Mouse (Mus musculus) brain, embryonic 18.5 days (tissue): ENCODE measurements around the gene Ooep.

ENCODE experiments used
- DNase-seq: peaks from one replicate; pipeline ENCODE4 v3.0.0-alpha.2; 2012; ENCODE audit warnings: low read depth, low spot score

Ooep gene

DNA sequence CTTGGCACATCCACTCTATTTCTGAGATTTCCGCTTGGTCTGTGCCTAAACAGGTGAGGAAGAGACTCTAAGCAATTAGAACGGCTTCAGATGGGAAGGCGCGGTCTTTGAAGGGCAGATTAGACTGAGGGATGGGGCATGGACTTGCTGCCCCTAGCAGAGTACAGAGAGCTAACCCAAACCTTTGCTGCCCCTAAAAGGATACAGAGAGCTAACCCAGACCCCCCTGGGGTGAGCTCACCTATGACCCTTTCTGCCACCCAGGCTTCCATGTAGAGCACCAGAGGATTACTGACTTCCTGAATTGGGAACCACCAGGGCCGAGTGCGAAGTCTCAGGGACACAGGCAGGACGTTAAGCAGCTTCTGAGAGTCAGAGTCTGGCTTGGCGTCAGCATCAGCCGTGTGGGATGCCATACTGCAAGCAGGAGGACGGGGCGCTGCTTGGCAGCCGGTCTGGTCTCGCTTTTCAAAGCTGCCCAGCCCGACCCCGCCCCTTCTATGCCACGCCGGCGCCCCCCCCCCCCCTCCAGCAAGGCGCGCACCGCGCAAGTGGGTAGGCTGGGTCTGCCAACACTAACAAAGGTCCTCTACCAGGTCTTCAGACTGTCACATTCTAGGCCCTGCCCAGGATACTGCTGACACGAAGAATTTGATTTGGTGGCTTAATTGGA is at the start of gene Ooep:
Ooep (minus strand) TSS at position 613 of the 673 bp plus-strand sequence.
- no peak for DNase-seq

DNA sequence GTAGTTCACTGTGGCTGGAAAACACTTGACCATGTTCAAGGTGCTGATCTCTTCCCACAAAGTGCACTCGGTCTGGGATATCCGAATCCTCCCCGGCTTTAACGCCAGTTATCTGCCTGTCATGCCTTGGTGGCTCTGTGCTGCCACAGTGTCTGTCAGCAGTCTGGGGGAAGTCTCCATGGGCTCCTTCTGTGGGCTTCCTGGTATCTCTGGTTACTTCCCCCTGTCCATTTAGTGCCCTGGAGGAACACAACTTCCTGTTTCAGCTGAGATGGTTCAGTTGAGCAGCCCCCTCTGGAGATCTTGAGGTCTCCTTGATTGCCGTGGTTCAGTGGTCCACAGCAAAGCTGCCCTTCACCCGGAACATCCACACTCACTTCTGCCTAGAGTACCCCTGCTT is 49.7 kb upstream of the Ooep start:
- DNase-seq: no peak

GRCm38 (mm10) chr9:78427362-78427781 is 48.8 kb upstream of the Ooep start:
- DNase-seq: no peak

DNA sequence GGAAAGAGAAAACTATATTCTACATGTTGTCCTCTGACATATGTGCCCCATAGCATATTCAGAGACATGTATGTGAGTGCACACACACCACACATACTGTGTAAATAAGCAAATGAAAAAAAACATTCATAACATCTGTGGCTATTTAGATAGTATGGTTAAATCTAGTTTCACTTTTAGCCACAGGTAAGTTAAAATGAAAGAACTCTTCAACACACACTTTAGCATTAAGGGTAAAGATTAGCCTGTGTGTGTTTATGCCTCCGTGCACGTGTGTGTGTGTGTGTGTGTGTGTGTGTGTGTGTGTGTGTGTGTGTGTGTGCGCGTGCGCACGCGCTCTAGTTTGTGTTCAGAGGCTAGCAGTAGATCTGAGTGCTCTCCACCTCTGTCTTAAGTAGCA is 23.1 kb upstream of the Ooep start:
- no peak for DNase-seq

GRCm38 (mm10) chr9:78400570-78400969 is 22.0 kb upstream of the Ooep start:
- no peak for DNase-seq

- no peak for DNase-seq
Measured at GRCm38 (mm10) chr9:78396517-78396916, 18.0 kb upstream of the Ooep start.

- no peak for DNase-seq
Measured at GRCm38 (mm10) chr9:78395630-78396351, 17.3 kb upstream of the Ooep start, which contains the start of gene Ddx43. Gene Ddx43 (plus strand): TSS chr9:78395777.

GRCm38 (mm10) chr9:78395244-78395629 is 16.7 kb upstream of the Ooep start:
- no peak for DNase-seq

DNA sequence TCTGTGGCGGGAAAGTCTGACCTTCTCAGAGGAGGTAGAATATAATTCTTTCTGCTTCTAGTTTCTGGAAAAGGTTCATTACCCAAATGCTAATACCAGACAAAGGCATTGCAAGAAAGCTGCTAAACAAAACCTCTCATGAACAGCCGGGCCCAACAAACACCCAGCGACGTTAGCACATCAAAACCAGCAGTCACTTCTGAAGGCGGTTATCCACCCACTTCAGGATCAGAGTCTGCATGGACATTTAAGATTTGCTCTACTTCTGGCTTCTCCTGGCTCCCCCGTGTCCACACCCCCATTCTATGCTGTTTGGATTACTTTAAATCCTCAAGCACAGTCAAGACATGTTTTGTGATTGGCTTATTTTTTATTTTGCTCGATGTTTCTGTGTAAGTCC is 16.1 kb upstream of the Ooep start:
- DNase-seq: no peak

GRCm38 (mm10) chr9:78393741-78394140 is 15.2 kb upstream of the Ooep start:
- DNase-seq: no peak

DNA sequence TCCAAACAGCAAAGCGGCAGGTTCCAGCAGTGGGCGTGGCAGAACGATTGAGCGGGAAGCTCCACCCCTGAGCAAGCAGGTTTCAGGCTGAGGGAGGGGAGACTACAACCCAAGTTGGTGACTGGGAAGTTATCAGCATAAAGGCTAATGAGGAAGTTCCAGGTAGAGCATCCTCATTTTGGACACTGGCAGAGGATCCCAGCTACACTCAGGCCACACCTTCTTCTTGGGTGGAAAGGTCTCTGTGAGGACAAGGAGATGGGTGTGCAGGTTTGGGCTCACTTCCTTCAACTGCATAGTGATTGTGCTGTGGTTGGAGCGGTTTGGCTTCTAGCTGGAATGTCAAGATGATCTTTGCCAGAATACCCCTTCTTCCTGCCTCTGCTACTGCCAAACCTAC is 11.5 kb upstream of the Ooep start:
- no peak for DNase-seq

DNA sequence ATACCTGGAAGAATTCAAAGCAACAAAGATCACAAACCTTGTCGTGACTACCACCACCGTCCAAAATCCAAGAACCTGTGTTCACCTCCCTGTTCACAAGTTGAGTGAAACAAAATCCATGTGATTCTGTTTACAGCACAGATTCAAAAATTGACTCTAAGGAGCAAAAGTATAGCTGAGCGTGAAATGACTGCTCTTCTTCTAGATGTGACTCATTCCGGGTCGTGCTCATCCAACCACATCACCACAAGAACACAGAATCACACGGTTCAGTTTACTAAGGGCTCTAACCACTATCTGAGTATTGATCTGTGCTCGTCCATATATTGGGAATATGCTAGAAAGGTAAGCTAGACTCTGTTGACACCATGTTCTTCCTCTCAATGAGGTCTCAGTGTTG is 8.4 kb upstream of the Ooep start:
- DNase-seq: no peak

DNA sequence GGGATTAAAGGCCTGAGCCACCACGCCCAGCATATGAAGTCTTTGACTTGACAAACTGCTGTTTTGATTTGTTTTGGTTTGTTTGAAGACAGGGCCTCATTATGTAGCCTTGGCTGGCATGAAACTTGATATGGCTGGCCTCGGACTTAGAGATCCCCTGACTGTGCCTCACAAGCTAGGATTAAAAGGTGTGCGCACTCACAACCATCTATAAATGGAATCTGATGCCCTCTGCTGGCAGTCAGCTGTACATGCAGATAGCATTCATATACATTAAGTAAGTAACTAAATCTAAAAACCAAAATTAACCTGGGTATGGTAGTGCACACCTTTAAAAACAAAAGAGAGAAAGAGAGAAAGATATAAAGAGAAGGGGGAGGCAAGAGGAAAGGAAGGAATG is 7.4 kb upstream of the Ooep start:
- no peak for DNase-seq

DNA sequence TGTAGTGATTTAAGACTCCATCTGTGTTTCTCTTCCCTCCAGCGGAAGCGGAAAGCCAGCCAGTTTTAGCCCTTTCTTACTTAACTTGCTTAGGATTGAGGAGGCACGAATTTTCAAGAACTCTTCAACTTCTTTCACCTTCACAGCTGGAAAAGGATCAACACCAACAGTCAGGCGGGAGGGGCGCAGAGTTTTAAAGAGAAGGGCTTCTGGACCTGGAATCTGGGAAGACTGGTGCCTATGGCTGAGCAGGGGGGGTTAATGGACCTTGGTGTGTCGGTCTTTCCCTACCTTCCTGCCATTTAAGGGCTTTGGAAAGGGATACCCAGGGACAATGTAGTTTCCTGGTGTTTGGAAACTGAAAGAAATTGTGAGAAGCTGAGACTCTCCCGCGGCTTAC is 979 bp downstream of the Ooep start:
- no peak for DNase-seq

DNA sequence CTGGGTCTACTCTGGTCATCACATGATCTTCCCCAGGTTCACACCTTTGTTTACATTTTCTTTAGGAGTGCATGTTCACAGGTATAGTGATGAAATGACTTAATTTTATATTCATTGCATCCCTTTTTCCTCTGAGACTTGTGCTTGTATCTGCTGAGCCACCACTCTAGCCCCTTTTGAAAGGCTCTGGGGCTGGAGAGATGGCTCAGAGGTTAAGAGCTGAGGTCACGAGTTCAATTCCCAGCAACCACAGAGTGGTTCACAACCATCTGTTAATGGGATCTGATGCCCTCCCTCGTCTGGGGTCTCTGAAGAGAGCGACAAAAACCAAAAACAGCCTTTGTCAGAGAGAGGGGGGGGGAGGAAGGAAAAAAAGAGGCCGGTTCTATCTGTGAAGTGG is 3.0 kb downstream of the Ooep start:
- DNase-seq: no peak

GRCm38 (mm10) chr9:78374885-78375389 is 3.6 kb downstream of the Ooep start:
- DNase-seq: no peak

GRCm38 (mm10) chr9:78374397-78374796 is 4.1 kb downstream of the Ooep start:
- DNase-seq: no peak

GRCm38 (mm10) chr9:78372827-78373504 is 5.6 kb downstream of the Ooep start:
- no peak for DNase-seq

- no peak for DNase-seq
Measured at GRCm38 (mm10) chr9:78371441-78371840, 7.1 kb downstream of the Ooep start.

GRCm38 (mm10) chr9:78369786-78370185 is 8.7 kb downstream of the Ooep start:
- no peak for DNase-seq

DNA sequence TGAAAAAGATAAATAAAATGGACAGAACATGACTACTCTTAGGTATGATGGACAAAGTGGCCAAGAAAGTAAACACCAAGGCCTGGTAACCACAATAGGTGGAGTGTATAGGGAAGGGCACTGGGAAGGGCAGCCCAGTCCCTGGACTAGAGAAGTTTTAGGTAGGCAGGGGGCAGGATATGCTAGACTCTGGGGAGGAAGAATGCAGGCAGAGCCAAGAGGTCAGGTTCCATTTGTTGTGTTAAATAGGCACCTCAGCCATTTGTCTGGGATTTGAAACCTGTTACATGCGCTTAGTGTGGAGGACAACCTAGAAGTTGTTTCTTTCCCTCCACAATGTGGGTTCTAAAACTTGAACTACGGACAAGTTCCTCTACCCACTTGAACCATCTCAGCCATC is 9.2 kb downstream of the Ooep start:
- no peak for DNase-seq

GRCm38 (mm10) chr9:78368671-78369293 is 9.7 kb downstream of the Ooep start:
- no peak for DNase-seq
